Mouse (Mus musculus): Measurements from ENCODE around the gene Col5a1. TPM values are rescaled to one million over a fixed set of nuclear protein-coding genes. Genes with fewer than 3 reads are reported as not detected.
A peak's percentile ranks its signal among the peaks of the same experiment; 100 is the strongest.

The Col5a1 gene
- polyA plus RNA-seq, 1 experiment from 2014 or later, result 27.9 TPM

- peaks cover 12% of the 10 kb centered on the region for H3K4me1 ChIP-seq (replicated peaks; ENCODE audit: control insufficient read depth, insufficient read depth, low read length)
Measured at GRCm38 (mm10) chr2:28067175-28067574, 180.9 kb downstream of the Col5a1 start.

GRCm38 (mm10) chr2:28067821-28068536 lies 181.8 kb downstream of the Col5a1 start:
- H3K27me3 ChIP-seq (replicated peaks; ENCODE audit: control insufficient read depth, insufficient read depth, low read length), result no peaks in the 10 kb centered on the region
- H3K4me2 ChIP-seq, result no peak overlapping the region
- H3K4me3 ChIP-seq (ENCODE audit: low read depth, low read length), result no peak overlapping the region
- H3K9me3 ChIP-seq (ENCODE audit: control insufficient read depth, low read length), result no peaks in the 10 kb centered on the region
- peak; percentile 73 for ATAC-seq (replicated peaks; ENCODE audit: low FRiP score)
- no peak overlapping the region for H3K9ac ChIP-seq (ENCODE audit: low read depth, low read length)
- H3K27ac ChIP-seq (ENCODE audit: low read depth, low read length), result peak overlapping the region; percentile 40; the same call in 1 of the 2 replicates
- WGBS, result 93% methylated on average over 2 of the region's 2 CpGs
- no peak for DNase-seq (ENCODE audit: low spot score)
- peaks cover 12% of the 10 kb centered on the region for H3K4me1 ChIP-seq (replicated peaks; ENCODE audit: control insufficient read depth, insufficient read depth, low read length)
- no peaks in the 10 kb centered on the region for H3K36me3 ChIP-seq (ENCODE audit: control insufficient read depth, insufficient read depth, low read length)

More at GRCm38 (mm10) chr2:28067175-28067574, 180.9 kb downstream of the Col5a1 start:
- Histone ChIP-seq H3K27me3 (replicated peaks; ENCODE audit: control insufficient read depth, insufficient read depth, low read length) (no peaks in the 10 kb centered on the region), H3K4me2 (no peak overlapping the region), H3K36me3 (ENCODE audit: control insufficient read depth, insufficient read depth, low read length) (no peaks in the 10 kb centered on the region), H3K4me3 (ENCODE audit: low read depth, low read length) (no peak overlapping the region), H3K9ac (ENCODE audit: low read depth, low read length) (no peak overlapping the region), H3K27ac (ENCODE audit: low read depth, low read length) (peak overlapping the region; percentile 90), H3K9me3 (ENCODE audit: control insufficient read depth, low read length) (no peaks in the 10 kb centered on the region)
- 77% methylated on average over 6 of the region's 6 CpGs for WGBS
- ATAC-seq (replicated peaks; ENCODE audit: low FRiP score) (no peak), DNase-seq (ENCODE audit: low spot score) (no peak)

- WGBS, result 89% methylated on average over 9 of the region's 9 CpGs
- no peaks in the 10 kb centered on the region for H3K36me3 ChIP-seq (ENCODE audit: control insufficient read depth, insufficient read depth, low read length)
- ATAC-seq (replicated peaks; ENCODE audit: low FRiP score) (no peak), DNase-seq (ENCODE audit: low spot score) (no peak)
- no peak overlapping the region for H3K4me3 ChIP-seq (ENCODE audit: low read depth, low read length)
- H3K9ac ChIP-seq (ENCODE audit: low read depth, low read length), result no peak overlapping the region
- H3K9me3 ChIP-seq (ENCODE audit: control insufficient read depth, low read length), result no peaks in the 10 kb centered on the region
- H3K27me3 ChIP-seq (replicated peaks; ENCODE audit: control insufficient read depth, insufficient read depth, low read length), result no peaks in the 10 kb centered on the region
- no peak overlapping the region for H3K4me2 ChIP-seq
- peaks cover 11% of the 10 kb centered on the region for H3K4me1 ChIP-seq (replicated peaks; ENCODE audit: control insufficient read depth, insufficient read depth, low read length)
- peak overlapping the region; percentile 40; the same call in 1 of the 2 replicates for H3K27ac ChIP-seq (ENCODE audit: low read depth, low read length)
Measured at GRCm38 (mm10) chr2:28068537-28068878, 182.3 kb downstream of the Col5a1 start.

GRCm38 (mm10) chr2:28075616-28076187 lies 189.5 kb downstream of the Col5a1 start:
- Histone ChIP-seq H3K4me1 (replicated peaks; ENCODE audit: control insufficient read depth, insufficient read depth, low read length) (0 out of 2 replicates have a peak, but pooled peaks cover 6% of the 10 kb centered on the region), H3K9ac (ENCODE audit: low read depth, low read length) (no peak overlapping the region), H3K27me3 (replicated peaks; ENCODE audit: control insufficient read depth, insufficient read depth, low read length) (no peaks in the 10 kb centered on the region), H3K4me3 (ENCODE audit: low read depth, low read length) (no peak overlapping the region), H3K36me3 (ENCODE audit: control insufficient read depth, insufficient read depth, low read length) (no peaks in the 10 kb centered on the region), H3K4me2 (no peak overlapping the region), H3K9me3 (ENCODE audit: control insufficient read depth, low read length) (no peaks in the 10 kb centered on the region), H3K27ac (ENCODE audit: low read depth, low read length) (peak overlapping the region; percentile 60)
- ATAC-seq (replicated peaks; ENCODE audit: low FRiP score) (peak; percentile 84), DNase-seq (ENCODE audit: low spot score) (no peak)
- 47% methylated on average over 7 of the region's 7 CpGs for WGBS

- Histone ChIP-seq H3K4me3 (ENCODE audit: low read depth, low read length) (no peak within 1 kb of the TSS), H3K27me3 (replicated peaks; ENCODE audit: control insufficient read depth, insufficient read depth, low read length) (no peaks in the 10 kb centered on the region)
- WGBS, result 83% methylated on average over 3 of the region's 3 CpGs
Measured at GRCm38 (mm10) chr2:28084768-28085167, 198.5 kb downstream of the Col5a1 start, which contains the start of gene Fcnb. TSS of gene Fcnb (minus strand) at chr2:28084885.

GRCm38 (mm10) chr2:28086112-28086511 lies 199.9 kb downstream of the Col5a1 start:
- Histone ChIP-seq H3K27ac (ENCODE audit: low read depth, low read length) (no peak overlapping the region), H3K9ac (ENCODE audit: low read depth, low read length) (no peak overlapping the region), H3K9me3 (ENCODE audit: control insufficient read depth, low read length) (no peaks in the 10 kb centered on the region), H3K4me2 (no peak overlapping the region), H3K36me3 (ENCODE audit: control insufficient read depth, insufficient read depth, low read length) (no peaks in the 10 kb centered on the region), H3K4me3 (ENCODE audit: low read depth, low read length) (no peak overlapping the region), H3K4me1 (replicated peaks; ENCODE audit: control insufficient read depth, insufficient read depth, low read length) (no peaks in the 10 kb centered on the region; the same call in 1 of the 2 replicates), H3K27me3 (replicated peaks; ENCODE audit: control insufficient read depth, insufficient read depth, low read length) (no peaks in the 10 kb centered on the region)
- ATAC-seq (replicated peaks; ENCODE audit: low FRiP score) (no peak), DNase-seq (ENCODE audit: low spot score) (no peak)
- WGBS, result 75% methylated on average over 10 of the region's 10 CpGs

More at GRCm38 (mm10) chr2:28084768-28085167, 198.5 kb downstream of the Col5a1 start, which contains the start of gene Fcnb:
- H3K4me2 ChIP-seq, result no peak within 1 kb of the TSS
- H3K4me1 ChIP-seq (replicated peaks; ENCODE audit: control insufficient read depth, insufficient read depth, low read length), result no peaks in the 10 kb centered on the region; the same call in 1 of the 2 replicates
- no peak within 1 kb of the TSS for H3K9ac ChIP-seq (ENCODE audit: low read depth, low read length)
- no peaks in the 10 kb centered on the region for H3K9me3 ChIP-seq (ENCODE audit: control insufficient read depth, low read length)
- DNase-seq (ENCODE audit: low spot score) (no peak), ATAC-seq (replicated peaks; ENCODE audit: low FRiP score) (no peak)
- no peak within 1 kb of the TSS for H3K27ac ChIP-seq (ENCODE audit: low read depth, low read length)
- H3K36me3 ChIP-seq (ENCODE audit: control insufficient read depth, insufficient read depth, low read length), result no peaks in the 10 kb centered on the region

- no peaks in the 10 kb centered on the region for H3K9me3 ChIP-seq (ENCODE audit: control insufficient read depth, low read length)
- no peaks in the 10 kb centered on the region for H3K27me3 ChIP-seq (replicated peaks; ENCODE audit: control insufficient read depth, insufficient read depth, low read length)
- H3K4me3 ChIP-seq (ENCODE audit: low read depth, low read length), result no peak overlapping the region
- no peak overlapping the region for H3K27ac ChIP-seq (ENCODE audit: low read depth, low read length)
- H3K36me3 ChIP-seq (ENCODE audit: control insufficient read depth, insufficient read depth, low read length), result no peaks in the 10 kb centered on the region
- DNase-seq (ENCODE audit: low spot score), result no peak
- H3K9ac ChIP-seq (ENCODE audit: low read depth, low read length), result no peak overlapping the region
- no peak overlapping the region for H3K4me2 ChIP-seq
- WGBS, result 73% methylated on average over 5 of the region's 5 CpGs
- ATAC-seq (replicated peaks; ENCODE audit: low FRiP score), result no peak
- peaks cover 2% of the 10 kb centered on the region; the same call in 1 of the 2 replicates for H3K4me1 ChIP-seq (replicated peaks; ENCODE audit: control insufficient read depth, insufficient read depth, low read length)
Measured at GRCm38 (mm10) chr2:28089095-28089494, 202.9 kb downstream of the Col5a1 start.

Data from liver, embryonic 11.5 days (tissue).